Mouse (Mus musculus) CH12.LX (cell line): ENCODE measurements at regions not wholly inside any gene's neighbourhood (a gene's known extent, or its start where the extent isn't known, plus 50 kb on each side); places are given as distances from the start of the nearest gene placed in this dataset.

Source experiments
- DNase-seq: peaks from one replicate; pipeline ENCODE4 v3.0.0-alpha.2; 2013; ENCODE audit errors: extremely low read depth
- H3K27ac ChIP-seq: 2 replicates; pipeline ENCODE4 v1.5.1; 2012; ENCODE audit warnings: low read depth, mild to moderate bottlenecking, control low read depth, moderate library complexity; ENCODE audit not compliant: insufficient read depth
- H3K27me3 ChIP-seq: replicated peaks from 2 replicates; pipeline ENCODE3; 2012; ENCODE audit warnings: inconsistent platforms
- H3K36me3 ChIP-seq, 2 experiments: replicated peaks in 1 of 2; 2 replicates each; pipeline versions ENCODE3 to v1.6.1; 2012; ENCODE audit warnings: inconsistent platforms in 1 of 2, low read length in 1 of 2, mild to moderate bottlenecking in 1 of 2, mixed read lengths in 1 of 2, moderate library complexity in 1 of 2; ENCODE audit not compliant: control insufficient read depth in 1 of 2, insufficient read depth in 1 of 2
- H3K4me1 ChIP-seq, 2 experiments: 2 replicates each; pipeline ENCODE4 v1.6.1; 2012; ENCODE audit warnings: inconsistent platforms in 1 of 2, moderate library complexity in 1 of 2; ENCODE audit not compliant: insufficient read depth in 2 of 2, control insufficient read depth in 1 of 2
- H3K4me2 ChIP-seq: 2 replicates; pipeline ENCODE4 v1.6.1; 2012; ENCODE audit warnings: low read depth, mild to moderate bottlenecking, control low read depth; ENCODE audit not compliant: poor library complexity, insufficient read depth, severe bottlenecking
- H3K4me3 ChIP-seq, 3 experiments: fragments of 150-350 bp in 1 of 3; sonication (generic) in 1 of 3; replicated peaks in 1 of 3; 2 replicates each; pipeline versions ENCODE3 to v1.5.1; 2011 to 2012; ENCODE audit warnings: low read depth in 2 of 3, low read length in 2 of 3, mild to moderate bottlenecking in 2 of 3, moderate library complexity in 2 of 3, control low read depth in 1 of 3, improper control_type of control experiment in 1 of 3, inconsistent platforms in 1 of 3, mixed read lengths in 1 of 3; ENCODE audit not compliant: poor library complexity in 1 of 3
- H3K79me2 ChIP-seq: replicated peaks from 2 replicates; pipeline ENCODE4 v1.6.1; 2012; ENCODE audit warnings: mild to moderate bottlenecking, moderate library complexity; ENCODE audit not compliant: control insufficient read depth, poor library complexity, insufficient read depth, severe bottlenecking; ENCODE audit errors: extremely low read depth
- H3K9ac ChIP-seq: 2 replicates; pipeline ENCODE4 v1.6.1; 2012; ENCODE audit warnings: low read depth, mild to moderate bottlenecking, control low read depth, moderate library complexity; ENCODE audit not compliant: insufficient read depth
- H3K9me3 ChIP-seq: replicated peaks from 2 replicates; pipeline ENCODE3; 2012; ENCODE audit warnings: low read length, inconsistent platforms, mixed read lengths
- BHLHE40 ChIP-seq: IDR thresholded peaks from 2 replicates; pipeline ENCODE4 v1.6.1; 2011; ENCODE audit warnings: mild to moderate bottlenecking, low read depth, low read length, improper control_type of control experiment
- CHD2 ChIP-seq: IDR thresholded peaks from 2 replicates; pipeline ENCODE4 v1.6.1; 2011; ENCODE audit warnings: low read length, improper control_type of control experiment
- CTCF ChIP-seq, 2 experiments: IDR thresholded peaks in 1 of 2; conservative IDR thresholded peaks in 1 of 2; 2 replicates each; pipeline ENCODE4 v1.5.1; 2011 to 2012; ENCODE audit warnings: low read depth in 2 of 2, low read length in 2 of 2, improper control_type of control experiment in 1 of 2, inconsistent platforms in 1 of 2, mild to moderate bottlenecking in 1 of 2, moderate library complexity in 1 of 2
- EP300 ChIP-seq: IDR thresholded peaks from 2 replicates; pipeline ENCODE4 v1.6.1; 2011; ENCODE audit warnings: low read length, improper control_type of control experiment
- HCFC1 ChIP-seq: IDR thresholded peaks from 2 replicates; pipeline ENCODE4 v1.6.1; 2012; ENCODE audit warnings: low read depth, mild to moderate bottlenecking, inconsistent platforms, low read length, improper control_type of control experiment
- IRF4 ChIP-seq: IDR thresholded peaks from 2 replicates; pipeline ENCODE4 v1.6.1; 2014; ENCODE audit warnings: low read depth, mild to moderate bottlenecking, inconsistent platforms, low read length, improper control_type of control experiment
- JUN ChIP-seq: IDR thresholded peaks from 2 replicates; pipeline ENCODE4 v1.6.1; 2011; ENCODE audit warnings: low read depth, mild to moderate bottlenecking, low read length, improper control_type of control experiment, moderate library complexity; ENCODE audit not compliant: insufficient read depth
- MAFK ChIP-seq: IDR thresholded peaks from 2 replicates; pipeline ENCODE4 v1.6.1; 2011; ENCODE audit warnings: low read length, improper control_type of control experiment; ENCODE audit not compliant: insufficient replicate concordance
- MAX ChIP-seq: IDR thresholded peaks from 2 replicates; pipeline ENCODE4 v1.6.1; 2011; ENCODE audit warnings: low read length, improper control_type of control experiment
- MYC ChIP-seq: IDR thresholded peaks from 2 replicates; pipeline ENCODE4 v1.6.1; 2011; ENCODE audit warnings: low read depth, mild to moderate bottlenecking, improper control_type of control experiment, low read length
- NELFE ChIP-seq: IDR thresholded peaks from 2 replicates; pipeline ENCODE4 v1.6.1; 2011; ENCODE audit warnings: low read depth, low read length, improper control_type of control experiment
- NRF1 ChIP-seq: IDR thresholded peaks from 2 replicates; pipeline ENCODE4 v1.6.1; 2014; ENCODE audit warnings: low read depth, mild to moderate bottlenecking, inconsistent platforms, low read length, improper control_type of control experiment, moderate library complexity
- SMC3 ChIP-seq: IDR thresholded peaks from 2 replicates; pipeline ENCODE4 v1.6.1; 2011; ENCODE audit warnings: low read depth, low read length, improper control_type of control experiment
- UBTF ChIP-seq: IDR thresholded peaks from 2 replicates; pipeline ENCODE4 v1.6.1; 2012; ENCODE audit warnings: low read depth, mild to moderate bottlenecking, inconsistent platforms, low read length, improper control_type of control experiment, moderate library complexity
- USF1 ChIP-seq: IDR thresholded peaks from 2 replicates; pipeline ENCODE4 v1.6.1; 2014; ENCODE audit warnings: low read depth, mild to moderate bottlenecking, inconsistent platforms, low read length, improper control_type of control experiment
- ZC3H11A ChIP-seq: IDR thresholded peaks from 2 replicates; pipeline ENCODE4 v1.6.1; 2012; ENCODE audit warnings: low read depth, mild to moderate bottlenecking, inconsistent platforms, low read length, improper control_type of control experiment
- dilution Hi-C: fragments of 300-500 bp; cut with MboI; formaldehyde crosslinking; loops from 2 replicates; pipeline ENCODE4 v1.14.3; 2020; ENCODE audit warnings: low sequenced_read_pairs; ENCODE audit not compliant: extremely low pct_unique_long_range_greater_than_20kb, extremely low pct_ligation_motif_present
- in situ Hi-C: fragments of 300-500 bp; cut with MboI; formaldehyde crosslinking; loops from 3 replicates; pipeline ENCODE4 v1.14.3; 2019; ENCODE audit warnings: low sequenced_read_pairs, low pct_ligation_motif_present, low pct_unique_long_range_greater_than_20kb, mixed read lengths

GRCm38 (mm10) chr3:137228416-137228815 lies 112.5 kb upstream of the Emcn start:
- in situ Hi-C loops (no loop called here), dilution Hi-C loops (no loop called here)
- no peaks in the 10 kb centered on the region for H3K27me3 ChIP-seq
- no peak for TF ChIP-seq UBTF
- no peak for TF ChIP-seq SMC3
- TF ChIP-seq USF1: no peak
- TF ChIP-seq MAFK: peak; percentile 59; the same call in 1 of the 2 replicates
- no peak for TF ChIP-seq IRF4
- no peak for TF ChIP-seq MYC
- TF ChIP-seq EP300: no peak
- no peak for TF ChIP-seq BHLHE40
- H3K36me3 ChIP-seq: no peaks in the 10 kb centered on the region
- H3K4me1 ChIP-seq: peaks cover 0 to 9% of the 10 kb centered on the region in 2 experiments; a peak in 2 of 4 replicates
- H3K4me2 ChIP-seq: no peak overlapping the region
- H3K9ac ChIP-seq: no peak overlapping the region
- H3K9me3 ChIP-seq: no peaks in the 10 kb centered on the region
- no peaks in the 10 kb centered on the region for H3K79me2 ChIP-seq
- DNase-seq: no peak
- H3K4me3 ChIP-seq: no peak overlapping the region
- no peak overlapping the region for H3K27ac ChIP-seq

- Histone ChIP-seq H3K4me3 (no peak overlapping the region), H3K9me3 (no peaks in the 10 kb centered on the region), H3K79me2 (no peaks in the 10 kb centered on the region), H3K4me1 (peaks cover 0 to 15% of the 10 kb centered on the region in 2 experiments; a peak in 2 of 4 replicates), H3K4me2 (no peak overlapping the region), H3K9ac (no peak overlapping the region), H3K27ac (no peak overlapping the region), H3K27me3 (no peaks in the 10 kb centered on the region), H3K36me3 (no peaks in the 10 kb centered on the region)
- DNase-seq: no peak
- no peak for TF ChIP-seq ZC3H11A
- TF ChIP-seq NELFE: no peak
- no peak for TF ChIP-seq EP300
- no peak for TF ChIP-seq MAX
- TF ChIP-seq CHD2: no peak
- TF ChIP-seq NRF1: no peak
- no peak for TF ChIP-seq HCFC1
- in situ Hi-C loops: no loop called here
- dilution Hi-C loops: no loop called here
Measured at GRCm38 (mm10) chr3:137242877-137243276, 98.0 kb upstream of the Emcn start.

GRCm38 (mm10) chr3:137263907-137264306 lies 77.0 kb upstream of the Emcn start:
- no peak for TF ChIP-seq CTCF (conservative IDR thresholded peaks at IDR 0.05 in 1 of 2, IDR thresholded peaks at IDR 0.05 in 1 of 2; ENCODE audit: low read depth in 2 of 2, low read length in 2 of 2)
- 0 out of 2 replicates have a peak, but pooled peaks have one; percentile 15 for TF ChIP-seq CHD2
- TF ChIP-seq JUN: no peak
- TF ChIP-seq, all 38 proteins: peak for 1
- H3K79me2 ChIP-seq: no peaks in the 10 kb centered on the region
- no peaks in the 10 kb centered on the region for H3K27me3 ChIP-seq
- no peak overlapping the region for H3K9ac ChIP-seq
- no peak for DNase-seq
- no peak overlapping the region for H3K4me2 ChIP-seq
- H3K36me3 ChIP-seq: no peaks in the 10 kb centered on the region
- in situ Hi-C loops (no loop called here), dilution Hi-C loops (no loop called here)
- H3K4me1 ChIP-seq: 0 out of 4 replicates have a peak, but pooled peaks cover 0 to 2% of the 10 kb centered on the region in 2 experiments
- no peak overlapping the region for H3K4me3 ChIP-seq
- H3K27ac ChIP-seq: no peak overlapping the region
- H3K9me3 ChIP-seq: no peaks in the 10 kb centered on the region
